Mouse (Mus musculus) stomach, postnatal 0 days (tissue): ENCODE measurements around the gene Tcerg1l.

ENCODE experiments used
- CTCF ChIP-seq: IDR thresholded peaks from 2 replicates; pipeline ENCODE4 v1.5.1; 2016; ENCODE audit warnings: antibody characterized with exemption, low read depth, mild to moderate bottlenecking, moderate library complexity
- EP300 ChIP-seq: optimal IDR thresholded peaks from 2 replicates; pipeline ENCODE3; 2016; ENCODE audit warnings: antibody characterized with exemption

GRCm38 (mm10) chr7:138176026-138176425, 221.5 kb downstream of the Tcerg1l start:
- TF ChIP-seq CTCF (no peak), EP300 (no peak)
